Mouse (Mus musculus) forebrain, embryonic 14.5 days (tissue): ENCODE measurements at regions not wholly inside any gene's neighbourhood (a gene's known extent, or its start where the extent isn't known, plus 50 kb on each side); places are given as distances from the start of the nearest gene placed in this dataset.

ENCODE experiments used
- ATAC-seq: fragments of 200-750 bp; cut with Nextera tagmentation; 2 replicates; pipeline ENCODE4 v1.8.0; 2017; ENCODE audit warnings: mild to moderate bottlenecking, moderate library complexity
- DNase-seq: peaks from one replicate; pipeline ENCODE4 v3.0.0-alpha.2; 2015; ENCODE audit warnings: low spot score
- H3K27ac ChIP-seq: fragments of 300-500 bp; sonication (generic); 2 replicates; pipeline ENCODE4 v1.5.1; 2014; ENCODE audit warnings: low read depth, mild to moderate bottlenecking, control low read depth, low read length, moderate library complexity
- H3K27me3 ChIP-seq: fragments of 300-500 bp; sonication (generic); replicated peaks from 2 replicates; pipeline ENCODE4 v1.6.1; 2014; ENCODE audit warnings: low read length, control low read depth, mixed read lengths; ENCODE audit not compliant: control insufficient read depth, insufficient read depth
- H3K36me3 ChIP-seq: fragments of 300-500 bp; sonication (generic); 2 replicates; pipeline ENCODE4 v1.6.1; 2014; ENCODE audit warnings: low read length, control low read depth; ENCODE audit not compliant: control insufficient read depth, insufficient read depth
- H3K4me1 ChIP-seq: fragments of 300-500 bp; sonication (generic); 2 replicates; pipeline ENCODE4 v1.6.1; 2014; ENCODE audit warnings: antibody characterized with exemption, low read length, control low read depth; ENCODE audit not compliant: control insufficient read depth, insufficient read depth
- H3K4me2 ChIP-seq: fragments of 300-500 bp; sonication (generic); 2 replicates; pipeline ENCODE4 v1.6.1; 2014; ENCODE audit warnings: mild to moderate bottlenecking, control low read depth, low read length
- H3K4me3 ChIP-seq: fragments of 300-500 bp; sonication (generic); 2 replicates; pipeline ENCODE4 v1.5.1; 2014; ENCODE audit warnings: low read depth, low read length, control low read depth
- H3K9ac ChIP-seq: fragments of 300-500 bp; sonication (generic); 2 replicates; pipeline ENCODE4 v1.6.1; 2014; ENCODE audit warnings: mild to moderate bottlenecking, low read length, control low read depth, moderate library complexity
- H3K9me3 ChIP-seq: fragments of 300-500 bp; sonication (generic); replicated peaks from 2 replicates; pipeline ENCODE4 v1.6.1; 2016; ENCODE audit warnings: low read length, control low read depth, mixed read lengths; ENCODE audit not compliant: control insufficient read depth
- WGBS: fragments of 180-500 bp; shearing (Covaris S2); extraction: QIAGEN DNeasy Blood & Tissue Kit; methylation state at CpG from one replicate; pipeline ENCODE4 v1.1.7; 2014; 5-methylcytosine and 5-hydroxymethylcytosine counted together

DNA sequence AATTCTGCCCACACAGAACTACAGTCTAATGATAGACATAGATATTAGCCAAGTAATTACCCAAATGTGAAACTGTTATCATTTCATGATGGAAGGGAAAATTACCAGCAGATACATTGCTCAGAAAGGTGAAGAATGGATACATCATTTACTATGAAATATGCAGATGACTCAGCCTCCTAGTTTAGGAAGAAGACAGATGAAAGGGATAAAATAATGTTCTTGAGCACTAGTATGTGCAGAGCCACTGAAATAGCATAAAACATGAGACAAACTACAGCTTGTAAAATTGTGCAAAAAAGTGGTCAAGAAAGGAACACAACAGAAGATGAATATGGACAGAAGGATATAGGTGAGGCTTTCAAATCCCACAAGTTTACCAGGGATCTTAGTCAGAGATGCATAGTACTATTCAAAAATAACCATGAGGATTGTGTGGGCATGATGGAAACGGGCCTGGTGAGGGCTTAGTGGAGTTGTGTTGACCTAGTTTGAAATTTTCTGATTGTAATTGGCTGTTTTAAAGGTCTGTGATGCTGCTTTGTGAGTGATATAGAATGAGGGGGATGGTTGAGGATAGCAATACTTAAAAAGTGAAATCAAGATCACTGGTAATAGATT, 883.3 kb downstream of the Dnajb9 start:
- ATAC-seq (no peak), DNase-seq (no peak)
- WGBS = 74% methylated on average over 1 of the region's 1 CpGs

DNA sequence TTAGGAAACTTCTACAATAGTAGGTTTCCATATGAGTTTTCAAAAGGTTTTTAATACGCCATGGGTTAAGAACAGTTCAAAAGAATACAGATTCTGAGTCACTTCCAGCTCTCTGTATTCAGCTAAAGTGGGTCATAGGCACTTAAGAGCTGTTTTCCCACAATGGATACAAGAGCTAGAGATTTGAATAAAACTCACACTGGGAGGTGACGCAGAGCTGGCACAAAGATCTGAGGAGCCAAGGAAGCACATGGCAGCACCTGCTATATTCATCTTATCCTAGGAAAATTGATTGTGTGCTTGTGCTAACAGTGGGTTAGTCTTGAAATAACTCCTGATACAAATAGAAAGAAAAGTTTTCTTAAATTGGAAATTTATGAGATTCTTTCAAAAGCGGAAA, 899.8 kb downstream of the Dnajb9 start:
- H3K9me3 ChIP-seq = no peaks in the 10 kb centered on the region
- DNase-seq (peak; percentile 37), ATAC-seq (peak; percentile 44; the same call in 1 of the 2 replicates)
- H3K9ac ChIP-seq = no peak overlapping the region
- no peak overlapping the region for H3K27ac ChIP-seq
- H3K4me2 ChIP-seq = no peak overlapping the region
- no peaks in the 10 kb centered on the region for H3K4me1 ChIP-seq
- no peaks in the 10 kb centered on the region for H3K36me3 ChIP-seq
- no peak overlapping the region for H3K4me3 ChIP-seq
- WGBS = 74% methylated on average over 3 of the region's 3 CpGs
- no peaks in the 10 kb centered on the region for H3K27me3 ChIP-seq

More for the DNA sequence above, 883.3 kb downstream of the Dnajb9 start:
- Histone ChIP-seq H3K9ac (no peak overlapping the region), H3K36me3 (no peaks in the 10 kb centered on the region), H3K4me3 (no peak overlapping the region), H3K9me3 (no peaks in the 10 kb centered on the region), H3K4me1 (no peaks in the 10 kb centered on the region), H3K27ac (no peak overlapping the region), H3K4me2 (no peak overlapping the region), H3K27me3 (no peaks in the 10 kb centered on the region)

DNA sequence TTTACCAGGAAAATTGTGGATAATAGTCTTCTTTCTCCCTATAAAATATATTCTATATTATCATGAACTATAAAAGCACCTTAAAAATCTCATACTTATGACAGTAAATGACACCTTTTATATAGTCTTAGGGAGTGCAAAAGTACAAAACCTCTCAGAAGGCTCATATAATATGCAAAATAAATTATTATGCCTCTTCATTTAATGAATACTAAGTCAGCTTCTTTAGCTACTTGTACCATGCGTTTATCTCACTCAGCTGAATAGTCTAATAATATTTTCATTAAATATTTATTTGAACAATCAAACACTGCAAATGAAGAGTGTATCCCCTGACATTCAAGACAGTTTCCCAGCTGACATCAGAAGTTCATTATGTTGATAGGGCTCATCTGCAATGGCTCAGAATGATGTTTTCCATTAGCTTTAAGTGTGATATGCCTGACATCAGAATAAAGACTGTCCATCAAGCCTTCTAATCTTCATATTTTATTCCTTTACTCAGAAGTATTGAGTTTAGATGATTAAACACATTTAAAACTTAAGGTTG, 903.5 kb downstream of the Dnajb9 start:
- Histone ChIP-seq H3K4me3 (no peak overlapping the region), H3K9ac (no peak overlapping the region), H3K4me2 (no peak overlapping the region), H3K27ac (no peak overlapping the region), H3K36me3 (no peaks in the 10 kb centered on the region), H3K27me3 (no peaks in the 10 kb centered on the region), H3K4me1 (no peaks in the 10 kb centered on the region), H3K9me3 (no peaks in the 10 kb centered on the region)
- WGBS = 84% methylated on average over 1 of the region's 1 CpGs
- ATAC-seq (no peak), DNase-seq (no peak)

DNA sequence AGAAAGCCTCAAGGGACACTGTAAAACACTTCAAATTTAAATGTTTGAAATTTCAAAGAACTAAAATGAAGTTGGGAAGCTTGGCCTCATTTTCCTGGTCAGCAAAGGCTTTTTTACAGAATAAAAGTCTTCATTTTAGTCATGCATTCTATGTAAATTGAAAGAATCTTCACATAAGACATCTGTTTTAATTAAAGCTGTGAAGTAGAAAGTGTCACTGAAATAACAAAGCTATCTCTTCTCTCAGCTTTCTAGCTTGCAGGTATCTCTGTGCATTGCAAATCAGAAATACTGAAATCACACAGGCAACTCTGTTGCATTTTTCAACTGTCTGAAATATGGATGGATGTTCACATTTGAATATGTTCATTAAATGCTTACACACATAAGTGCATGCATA, 909.6 kb downstream of the Dnajb9 start:
- no peaks in the 10 kb centered on the region for H3K9me3 ChIP-seq
- H3K27ac ChIP-seq = no peak overlapping the region
- H3K4me2 ChIP-seq = no peak overlapping the region
- H3K9ac ChIP-seq = no peak overlapping the region
- H3K4me1 ChIP-seq = no peaks in the 10 kb centered on the region
- no peaks in the 10 kb centered on the region for H3K36me3 ChIP-seq
- ATAC-seq (no peak), DNase-seq (no peak)
- H3K27me3 ChIP-seq = no peaks in the 10 kb centered on the region
- H3K4me3 ChIP-seq = no peak overlapping the region

DNA sequence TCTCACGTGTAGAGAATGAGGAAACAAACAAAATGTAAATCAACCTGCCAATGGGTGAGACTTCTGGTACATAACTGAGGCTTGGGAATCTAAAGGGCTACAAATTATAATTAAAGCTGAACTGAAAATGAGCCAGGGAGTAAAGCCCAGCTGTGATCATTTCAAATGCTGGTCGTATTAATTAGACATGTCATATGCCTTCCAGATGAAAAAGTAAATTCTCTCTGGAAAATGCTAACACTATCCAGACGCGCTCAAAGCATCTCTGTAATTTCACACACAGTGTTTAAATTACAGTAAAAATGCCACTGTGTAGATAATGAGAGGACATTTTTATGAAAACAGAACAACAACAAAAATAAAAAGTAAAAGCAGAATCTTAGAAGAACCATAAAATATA, 929.7 kb downstream of the Dnajb9 start:
- no peak for ATAC-seq

DNA sequence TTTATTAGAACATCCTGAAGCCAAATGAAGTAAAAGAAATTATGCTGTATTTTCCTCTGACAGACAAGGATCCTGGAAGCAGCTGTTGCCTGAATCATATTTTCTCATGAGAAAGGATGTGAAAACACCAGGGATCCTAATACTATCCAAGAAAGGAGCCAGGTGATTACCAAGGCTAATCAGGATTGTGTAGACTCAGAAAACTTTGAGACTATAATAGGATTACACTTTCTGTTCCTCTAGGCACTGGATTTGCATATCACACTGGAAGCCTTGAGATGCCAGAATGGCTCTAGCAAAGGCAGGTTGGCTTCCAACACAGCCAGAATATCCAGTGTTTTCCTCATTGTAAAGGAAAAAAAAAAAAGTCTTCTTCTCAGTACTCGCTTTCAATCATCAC, 945.1 kb downstream of the Dnajb9 start:
- no peak for ATAC-seq
- Histone ChIP-seq H3K9ac (no peak overlapping the region), H3K9me3 (no peaks in the 10 kb centered on the region), H3K4me2 (no peak overlapping the region), H3K27ac (no peak overlapping the region), H3K27me3 (no peaks in the 10 kb centered on the region), H3K4me1 (no peaks in the 10 kb centered on the region), H3K4me3 (no peak overlapping the region), H3K36me3 (no peaks in the 10 kb centered on the region)
- 42% methylated on average over 1 of the region's 1 CpGs for WGBS
- DNase-seq = no peak

More for the DNA sequence above, 929.7 kb downstream of the Dnajb9 start:
- Histone ChIP-seq H3K27me3 (no peaks in the 10 kb centered on the region), H3K36me3 (no peaks in the 10 kb centered on the region), H3K27ac (no peak overlapping the region), H3K9me3 (no peaks in the 10 kb centered on the region), H3K9ac (no peak overlapping the region), H3K4me2 (no peak overlapping the region), H3K4me3 (no peak overlapping the region), H3K4me1 (no peaks in the 10 kb centered on the region)
- peak; percentile 15 for DNase-seq
- 57% methylated on average over 4 of the region's 4 CpGs for WGBS

DNA sequence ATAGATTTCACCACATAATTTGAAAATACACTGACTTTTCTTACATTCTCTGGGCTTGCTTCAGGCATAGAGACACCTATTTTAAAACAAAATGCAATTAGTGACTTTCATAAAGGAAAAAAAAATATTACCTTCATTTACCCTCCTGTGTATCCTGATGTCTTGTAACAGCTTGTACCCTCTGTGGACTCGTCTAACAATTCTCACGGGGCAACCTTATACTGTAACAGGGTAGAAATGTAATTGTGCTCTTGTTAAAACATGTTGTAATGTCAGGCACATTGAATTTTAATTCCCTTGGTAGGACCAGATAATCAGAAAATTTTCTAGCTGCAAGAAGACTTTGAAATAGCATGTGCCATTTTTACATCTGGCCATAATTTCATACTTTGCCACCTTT, 946.3 kb downstream of the Dnajb9 start:
- no peaks in the 10 kb centered on the region for H3K4me1 ChIP-seq
- H3K27ac ChIP-seq = no peak overlapping the region
- 82% methylated on average over 2 of the region's 2 CpGs for WGBS
- H3K9ac ChIP-seq = no peak overlapping the region
- DNase-seq = no peak
- no peak overlapping the region for H3K4me3 ChIP-seq
- no peaks in the 10 kb centered on the region for H3K36me3 ChIP-seq
- H3K9me3 ChIP-seq = no peaks in the 10 kb centered on the region
- H3K4me2 ChIP-seq = no peak overlapping the region
- no peaks in the 10 kb centered on the region for H3K27me3 ChIP-seq
- no peak for ATAC-seq

DNA sequence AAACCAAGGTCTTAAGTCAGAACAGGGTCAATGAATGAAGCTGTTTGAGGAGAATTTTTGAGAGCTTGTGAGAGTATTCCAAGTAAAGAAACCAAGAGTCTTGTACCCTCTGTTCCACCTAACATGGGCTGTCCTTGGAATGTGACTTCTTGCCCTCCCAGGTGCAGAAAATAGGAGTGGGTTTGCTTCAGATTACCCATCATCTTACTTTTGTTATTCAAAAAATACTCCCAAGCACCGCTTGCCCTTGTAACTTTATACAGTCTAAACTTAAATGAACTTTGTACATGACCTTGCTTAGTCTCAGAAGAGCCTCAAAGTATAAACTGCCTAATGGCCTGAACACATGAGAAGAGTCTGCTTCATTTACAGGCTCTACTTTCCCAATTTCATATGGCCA, 984.2 kb downstream of the Dnajb9 start:
- Histone ChIP-seq H3K36me3 (no peaks in the 10 kb centered on the region), H3K9ac (no peak overlapping the region), H3K27me3 (no peaks in the 10 kb centered on the region), H3K4me3 (no peak overlapping the region), H3K27ac (no peak overlapping the region), H3K9me3 (no peaks in the 10 kb centered on the region), H3K4me2 (no peak overlapping the region), H3K4me1 (no peaks in the 10 kb centered on the region; the same call in 1 of the 2 replicates)
- ATAC-seq (no peak), DNase-seq (no peak)
- 81% methylated on average over 1 of the region's 1 CpGs for WGBS

DNA sequence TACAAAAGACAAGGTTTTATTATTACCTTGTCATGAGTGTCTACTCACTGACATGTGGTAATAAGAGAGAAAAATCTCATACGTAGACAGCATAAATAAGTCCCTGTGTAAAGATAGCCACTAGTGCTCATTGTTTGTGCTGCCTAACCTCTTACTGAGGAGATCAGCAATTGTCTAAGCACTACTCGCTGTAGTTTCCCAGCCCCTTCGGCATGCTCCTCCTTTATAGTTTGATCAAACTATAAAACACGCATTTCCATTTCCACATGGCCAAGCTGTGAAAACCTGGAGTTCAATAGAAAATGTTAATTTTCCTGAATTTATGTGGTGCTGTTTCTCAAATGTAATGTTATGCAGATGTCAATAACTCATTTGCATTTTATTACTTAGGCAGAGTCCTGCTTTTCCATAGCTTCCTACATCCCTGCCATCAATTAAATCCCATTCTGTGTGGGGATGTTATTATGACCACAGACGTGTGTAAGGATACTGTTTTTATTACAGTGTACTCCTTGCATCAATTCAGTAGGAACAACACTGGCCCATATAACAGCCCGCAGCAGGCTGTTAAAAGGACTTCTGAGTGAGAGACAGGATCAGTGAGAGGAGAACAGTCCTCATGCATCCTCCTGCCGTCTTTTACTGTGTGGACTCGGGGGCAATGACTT, 986.2 kb downstream of the Dnajb9 start:
- no peaks in the 10 kb centered on the region; the same call in 1 of the 2 replicates for H3K4me1 ChIP-seq
- ATAC-seq (peak; percentile 34; the same call in 1 of the 2 replicates), DNase-seq (peak; percentile 14)
- H3K9me3 ChIP-seq = no peaks in the 10 kb centered on the region
- H3K4me2 ChIP-seq = no peak overlapping the region
- 54% methylated on average over 8 of the region's 8 CpGs for WGBS
- H3K4me3 ChIP-seq = no peak overlapping the region
- H3K9ac ChIP-seq = no peak overlapping the region
- no peaks in the 10 kb centered on the region for H3K27me3 ChIP-seq
- no peak overlapping the region for H3K27ac ChIP-seq
- no peaks in the 10 kb centered on the region for H3K36me3 ChIP-seq
